Mouse (Mus musculus): ENCODE results near the gene Sympk.

DNA sequence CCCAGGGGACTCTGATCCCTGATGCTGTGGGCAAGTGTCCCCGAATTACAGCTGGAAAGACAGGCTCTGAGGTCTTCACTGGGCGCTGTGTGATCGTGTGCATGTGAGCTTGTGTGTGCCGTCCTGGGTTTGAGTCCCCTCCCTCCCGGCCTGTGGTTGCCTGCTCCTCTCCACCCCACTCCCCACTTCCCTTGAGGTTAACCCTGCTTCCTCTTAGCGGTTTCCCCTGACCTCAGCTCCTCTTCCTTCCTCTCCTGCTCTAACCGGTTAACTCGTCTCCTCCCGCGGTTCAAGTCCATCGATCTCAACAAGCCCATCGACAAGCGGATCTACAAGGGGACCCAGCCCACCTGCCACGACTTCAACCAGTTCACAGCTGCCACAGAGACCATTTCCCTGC is 53.6 kb downstream of the Sympk start:
- TF ChIP-seq CTCF (IDR thresholded peaks at IDR 0.05; ENCODE audit: extremely low read depth, insufficient read length, insufficient replicate concordance, low read depth, low read length), result no peak
- TF ChIP-seq POLR2A (IDR thresholded peaks at IDR 0.05; ENCODE audit: low read depth, low read length), result no peak
